Mouse (Mus musculus) lung, postnatal 4 days (tissue): ENCODE data around the gene Col12a1.
"Not testable (repeated sequence)": the region's sequence is repeated elsewhere in the genome, so short reads cannot be mapped to it uniquely, and the experiment has no call there.

Experiments
- DNase-seq, 2 experiments: peaks; one replicate each; pipeline ENCODE4 v3.0.0; 2021

Col12a1 gene

GRCm38 (mm10) chr9:79689342-79689741 is 29.3 kb downstream of the Col12a1 start:
- no peak for DNase-seq

DNA sequence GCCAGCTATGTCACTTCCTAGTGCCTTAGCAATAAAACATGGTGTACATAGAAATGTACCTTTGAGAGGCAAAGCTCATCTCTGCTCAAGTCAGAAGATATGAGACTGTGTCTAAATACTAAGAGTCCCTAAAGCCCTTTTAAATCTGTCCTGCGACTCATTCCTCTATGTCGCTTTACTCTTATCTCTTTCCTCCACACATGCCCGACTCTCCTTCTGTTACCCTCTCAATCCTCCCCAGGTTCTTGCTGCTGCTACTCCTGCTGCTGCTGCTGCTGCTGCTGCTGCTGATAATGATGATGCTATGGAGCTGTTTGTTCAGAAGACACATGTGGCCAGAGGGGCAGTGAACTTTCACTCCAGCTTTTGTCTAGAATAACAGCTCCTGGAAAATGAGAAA is 31.4 kb downstream of the Col12a1 start:
- DNase-seq: no peak

DNA sequence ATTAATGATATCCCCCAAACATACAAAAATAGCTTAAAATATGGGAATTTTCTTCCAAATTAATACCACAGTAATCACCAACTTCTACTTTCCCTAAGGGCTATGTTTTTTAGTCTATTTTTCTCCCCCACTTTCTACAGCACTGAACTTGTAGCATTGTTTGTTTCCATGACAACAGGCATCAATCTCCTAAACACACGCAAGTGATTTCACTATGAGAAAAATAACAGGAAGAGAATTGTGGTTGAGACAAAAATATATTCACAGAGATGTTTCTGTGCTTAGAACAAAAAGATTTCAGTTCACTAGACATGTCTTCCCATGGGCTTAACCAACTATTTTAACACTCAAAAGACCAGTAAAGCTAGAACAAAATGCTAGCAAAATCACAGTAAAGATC is 32.6 kb downstream of the Col12a1 start:
- no peak for DNase-seq

DNA sequence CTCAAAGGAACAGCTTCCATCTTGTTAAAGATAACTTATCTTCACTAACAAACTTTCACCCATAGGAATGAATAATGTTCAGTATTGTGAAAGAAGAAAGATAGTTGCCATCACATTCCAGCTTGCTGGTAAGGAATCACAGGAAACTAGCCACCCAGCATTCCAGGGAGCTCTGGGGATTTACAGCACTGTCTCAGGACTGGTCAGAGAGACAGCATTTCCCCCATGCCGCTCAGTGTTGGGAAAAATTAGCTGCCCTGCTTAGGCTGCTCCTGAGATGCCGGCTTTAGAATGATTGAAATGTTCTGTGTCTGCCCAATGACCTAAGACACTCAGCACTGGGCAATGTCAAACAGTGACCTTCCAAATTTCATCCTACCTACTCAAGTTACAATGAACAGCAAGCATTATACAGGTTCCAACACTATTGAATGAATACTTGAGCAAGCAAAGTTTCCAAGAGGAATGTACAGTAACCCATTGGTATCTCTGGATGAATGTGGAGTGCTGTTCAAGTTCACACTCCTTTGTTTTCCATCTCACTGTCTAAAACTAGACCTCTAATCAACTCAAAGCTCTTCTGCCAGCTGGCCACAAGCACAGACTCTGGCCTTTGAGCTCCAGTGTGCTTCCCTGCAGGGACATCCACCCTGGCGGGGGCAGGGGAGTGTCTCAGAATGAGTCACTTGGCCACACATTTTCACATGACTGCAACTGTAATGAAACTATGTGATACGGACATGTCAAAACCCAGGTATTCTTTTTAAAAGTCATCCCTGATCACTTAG is 38.0 kb downstream of the Col12a1 start:
- DNase-seq: no peak

DNA sequence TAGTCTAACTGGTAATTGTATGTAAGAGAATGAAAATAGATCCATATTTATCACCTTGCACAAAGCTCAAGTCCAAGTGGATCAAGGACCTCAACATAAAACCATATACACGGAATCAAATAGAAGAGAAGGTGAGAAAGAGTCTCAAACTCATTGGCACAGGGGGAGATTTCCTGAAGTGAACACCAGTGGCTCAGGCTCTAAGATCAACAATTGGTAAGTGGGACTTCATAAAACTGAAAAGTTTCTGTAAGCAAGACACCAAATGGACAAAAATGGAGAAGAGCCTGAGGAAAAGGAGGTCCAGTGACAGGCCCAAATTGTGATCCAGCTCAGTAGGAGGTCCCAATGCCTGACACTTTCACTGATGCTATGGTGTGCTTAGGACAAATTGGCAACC is 49.8 kb downstream of the Col12a1 start:
- not testable (repeated sequence) for DNase-seq

DNA sequence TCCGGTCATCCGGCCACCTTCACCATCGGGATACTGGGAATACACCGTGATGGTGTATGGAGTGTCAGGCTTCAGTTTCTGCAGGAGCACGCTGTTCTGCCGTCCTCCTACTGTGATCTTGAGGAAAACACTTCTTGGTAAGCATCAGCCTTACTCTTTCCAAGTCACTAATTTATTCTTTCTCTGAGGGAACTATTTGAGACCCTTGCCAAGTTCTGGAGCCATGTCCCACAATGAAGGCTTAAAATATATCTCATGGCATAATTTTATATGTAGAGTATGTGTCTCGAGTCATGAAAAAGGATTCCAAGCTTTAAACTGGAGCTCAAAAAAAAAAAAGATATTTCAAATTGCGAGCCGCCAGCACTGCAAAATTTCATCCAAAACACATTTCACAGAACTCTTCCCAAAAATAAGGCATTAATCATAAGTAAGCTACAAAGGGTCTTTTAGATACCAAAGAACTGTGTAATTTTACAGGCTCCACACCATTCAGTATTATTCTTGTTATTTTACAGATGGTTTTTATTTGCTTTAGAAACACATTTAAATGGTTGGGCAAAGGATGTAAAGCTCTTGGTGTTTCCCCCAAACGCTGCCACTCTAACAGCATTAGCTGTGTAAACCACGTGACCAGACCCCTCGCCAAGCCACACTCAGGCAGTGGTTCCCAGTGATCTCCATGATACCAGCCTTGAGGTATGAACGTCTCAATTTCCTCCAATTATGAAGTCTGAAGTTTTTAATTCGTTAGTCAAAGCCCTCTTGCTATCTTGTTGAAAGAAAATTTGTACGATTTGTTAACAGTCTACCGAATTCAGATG is 65.1 kb downstream of the Col12a1 start:
- DNase-seq: no peak

DNA sequence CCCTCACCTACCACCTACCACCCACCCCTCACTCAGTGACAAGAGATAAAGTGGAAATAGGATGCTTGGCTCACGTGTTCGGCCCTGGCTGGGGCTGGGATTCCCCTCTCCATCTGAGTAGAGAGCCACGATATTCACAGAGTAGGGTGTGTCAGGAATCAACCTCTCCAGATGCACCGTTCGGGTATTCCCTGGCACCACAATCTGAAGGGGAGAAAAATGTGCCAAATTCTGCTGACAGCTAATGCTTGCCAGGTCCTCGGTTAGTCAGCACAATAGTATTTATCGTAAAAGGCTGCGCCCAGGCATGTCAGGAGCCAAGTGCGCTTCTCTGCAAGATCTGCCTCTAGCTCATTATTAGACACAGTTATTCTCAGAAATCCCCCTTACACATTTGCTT is 70.0 kb downstream of the Col12a1 start:
- DNase-seq: no peak

- DNase-seq: no peak
Observed at GRCm38 (mm10) chr9:79645757-79646156, 72.9 kb downstream of the Col12a1 start.

DNA sequence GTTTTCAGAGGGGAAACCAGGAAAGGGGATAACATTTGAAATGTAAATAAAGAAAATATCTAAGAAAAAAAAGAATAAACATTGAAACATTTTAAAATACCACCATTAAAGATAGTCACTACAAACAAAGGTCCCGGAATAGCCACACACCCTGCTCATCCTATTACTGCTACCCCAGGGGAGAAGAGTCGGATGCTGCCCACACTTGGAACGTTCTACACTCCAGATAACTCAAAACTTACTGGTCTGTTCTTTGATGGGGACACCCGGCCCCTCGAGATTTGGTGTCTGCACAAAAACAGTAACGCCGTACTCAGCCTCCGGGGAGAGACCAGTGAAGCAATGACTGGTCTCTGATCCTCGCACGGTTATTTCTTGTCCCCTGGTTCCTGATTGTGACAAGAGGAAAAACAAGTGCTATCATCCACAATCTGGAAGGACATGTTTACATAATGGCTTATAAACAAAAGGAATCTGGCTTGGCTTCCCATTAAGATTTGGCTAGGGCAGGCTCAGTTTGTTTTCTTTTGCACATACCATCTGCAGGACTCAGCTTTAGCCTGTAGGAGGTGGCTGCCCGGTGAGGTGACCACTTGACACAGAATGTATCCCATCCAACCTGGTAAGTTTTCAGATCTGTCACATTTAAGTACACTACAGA is 79.1 kb downstream of the Col12a1 start:
- peak; percentile 13 to 24 for DNase-seq

DNA sequence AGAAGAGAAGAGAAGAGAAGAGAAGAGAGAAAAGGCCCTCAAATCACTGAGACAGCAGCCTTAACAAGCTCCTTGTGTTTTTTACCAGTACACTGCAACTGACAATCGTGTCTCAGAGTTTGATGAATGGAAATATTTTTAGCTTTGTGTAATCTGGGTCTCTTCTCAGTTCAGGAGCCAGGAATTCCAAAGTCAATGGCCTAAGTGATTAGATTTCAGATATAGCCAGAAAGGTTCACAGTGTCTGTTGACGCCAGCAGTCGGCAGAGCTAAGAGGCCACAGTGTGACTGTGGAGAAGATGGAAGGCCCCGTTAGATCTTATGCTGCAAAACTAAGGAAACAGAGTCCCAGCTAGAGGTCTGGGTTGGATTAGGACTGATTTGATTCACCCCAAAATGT is 80.8 kb downstream of the Col12a1 start:
- no peak for DNase-seq

DNA sequence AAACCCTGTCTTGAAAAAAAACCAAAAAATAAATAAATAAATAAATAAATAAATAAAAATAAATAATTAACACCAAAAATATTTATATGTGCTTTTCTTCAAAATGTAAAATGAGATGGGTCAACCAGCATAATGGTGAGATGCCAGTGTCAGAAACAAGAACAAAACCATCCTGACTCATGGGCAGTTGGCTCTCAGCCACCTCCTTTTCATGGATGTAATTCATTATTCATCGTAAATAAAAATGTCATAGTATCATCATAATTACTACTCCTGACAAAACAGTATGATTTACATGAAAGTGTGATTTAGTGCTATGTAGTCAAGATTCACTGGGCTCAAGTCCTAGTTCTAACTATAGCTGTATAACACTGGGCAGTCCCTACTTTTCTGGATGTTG is 84.6 kb downstream of the Col12a1 start:
- DNase-seq: no peak

DNA sequence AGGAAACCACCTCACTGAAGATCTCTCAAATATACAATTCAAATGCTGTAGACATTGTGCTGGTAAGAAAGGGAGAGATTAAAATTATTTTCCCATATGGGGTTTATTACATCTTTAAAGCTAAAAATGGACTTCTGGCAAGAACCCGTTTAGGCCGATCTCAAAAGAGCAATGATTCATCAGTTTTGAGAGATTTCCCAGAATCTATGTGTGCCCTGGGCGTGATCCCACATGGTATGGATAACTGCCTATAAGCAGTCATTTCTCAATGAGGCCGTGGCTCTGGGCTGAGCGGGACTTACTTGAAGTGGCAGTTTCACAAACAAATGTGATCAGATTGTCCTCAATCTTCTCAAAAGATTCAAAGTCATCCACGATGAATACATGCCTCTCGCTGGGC is 87.4 kb downstream of the Col12a1 start:
- no peak for DNase-seq

GRCm38 (mm10) chr9:79618839-79619597 is 99.6 kb downstream of the Col12a1 start:
- no peak for DNase-seq

- DNase-seq: peak; percentile 30 to 63
Observed at GRCm38 (mm10) chr9:79617336-79617735, 101.3 kb downstream of the Col12a1 start.

DNA sequence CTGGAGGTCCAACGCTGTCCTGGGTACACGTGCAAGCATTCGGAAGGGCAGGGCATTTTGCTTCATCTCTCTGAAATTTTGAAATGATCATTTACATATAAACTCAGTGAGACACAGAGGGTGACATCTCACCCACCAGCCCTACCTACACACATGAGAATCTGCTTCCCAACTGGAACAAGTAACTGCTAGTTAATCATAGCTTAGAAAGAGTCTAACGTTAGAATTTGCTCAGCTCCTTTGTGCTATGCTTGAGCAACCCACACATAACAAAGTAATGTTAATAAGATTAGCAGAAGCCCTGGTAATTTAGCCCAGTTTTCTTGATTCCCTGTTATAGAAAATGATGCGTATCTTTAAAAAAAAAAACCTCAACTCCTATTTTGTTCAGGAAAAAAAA is 102.6 kb downstream of the Col12a1 start:
- DNase-seq: no peak

DNA sequence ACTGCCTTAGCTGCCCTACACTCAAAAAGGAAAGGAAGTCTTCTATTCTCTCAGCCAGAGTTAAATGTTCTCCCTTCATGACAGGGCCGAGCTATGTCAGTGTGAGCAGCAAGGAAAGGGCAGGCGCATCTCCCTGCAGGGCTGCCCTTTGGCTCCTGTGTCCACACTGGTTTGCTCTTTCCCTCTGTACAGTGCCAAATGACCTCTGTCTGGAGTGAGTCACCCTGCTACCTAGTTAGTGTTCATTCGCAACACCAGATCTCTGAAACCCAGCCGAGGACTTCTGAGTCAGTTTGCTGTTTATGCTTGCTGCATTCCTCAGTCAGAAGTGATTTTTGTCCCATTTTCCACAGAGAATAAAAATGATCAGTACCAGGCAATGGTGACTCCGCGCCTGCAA is 108.3 kb downstream of the Col12a1 start:
- peak; percentile 9 to 36 for DNase-seq

DNA sequence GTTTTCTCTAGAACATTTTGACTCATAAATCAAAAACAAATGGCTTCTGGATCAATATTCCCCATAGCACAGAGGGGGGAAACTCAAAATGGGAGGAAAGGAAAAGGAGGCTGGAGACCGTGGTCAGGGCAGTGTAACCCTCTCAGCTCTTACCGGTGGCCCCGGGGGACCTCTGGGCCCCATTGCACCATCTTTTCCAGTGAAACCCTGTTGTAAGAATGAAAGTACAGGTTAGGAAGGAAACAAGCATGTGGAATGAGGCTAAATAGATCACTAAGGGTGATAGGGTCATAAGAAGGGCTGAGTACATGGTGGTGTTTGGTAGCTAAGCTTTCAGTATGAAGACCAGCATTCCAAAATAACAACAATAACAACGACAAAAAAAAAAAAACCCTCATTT is 109.0 kb downstream of the Col12a1 start:
- no peak for DNase-seq

- DNase-seq: no peak
Observed at GRCm38 (mm10) chr9:79608795-79609194, 109.8 kb downstream of the Col12a1 start.

DNA sequence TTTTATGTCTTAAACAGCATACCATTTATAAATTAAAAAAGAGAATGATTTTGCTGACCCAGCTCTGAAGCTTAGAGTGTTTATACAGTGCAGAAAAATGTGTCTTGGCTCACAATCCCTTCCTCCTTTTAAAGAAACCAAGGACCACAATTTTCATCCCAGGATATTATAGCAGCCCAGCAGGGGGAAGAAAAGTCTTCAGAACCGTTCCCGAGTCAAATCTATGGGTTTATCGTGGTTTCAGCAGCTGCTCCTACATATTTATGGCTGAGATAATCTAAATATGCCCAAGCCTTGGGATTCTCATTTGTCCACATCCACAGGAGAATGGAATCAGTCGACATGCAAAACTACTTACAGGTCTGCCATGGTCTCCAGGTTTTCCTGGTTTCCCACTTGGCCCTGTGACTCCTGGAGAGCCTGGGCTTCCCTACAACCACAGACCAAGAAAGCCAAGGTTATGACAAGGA is 110.5 kb downstream of the Col12a1 start:
- DNase-seq: peak; percentile 17 to 34

DNA sequence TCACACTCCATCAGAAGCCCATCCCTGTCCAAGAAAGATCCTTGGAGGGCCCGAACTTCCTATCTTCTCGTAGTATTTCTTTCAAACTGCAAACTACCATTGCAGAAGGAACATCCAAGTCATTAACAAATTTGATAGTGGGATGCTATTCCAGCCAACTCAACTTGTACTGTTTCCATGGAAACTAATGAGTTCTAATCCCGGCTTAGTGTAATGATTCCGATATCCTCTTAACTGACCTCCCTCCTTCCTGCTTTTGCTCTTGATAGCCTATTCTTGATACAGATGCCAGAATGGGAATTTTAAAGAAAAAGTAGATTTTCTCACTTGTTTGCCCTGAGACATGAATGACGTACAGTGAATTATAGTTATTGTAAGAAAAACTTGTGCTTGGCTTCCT is 112.5 kb downstream of the Col12a1 start:
- no peak for DNase-seq

- no peak for DNase-seq
Observed at GRCm38 (mm10) chr9:79605722-79606121, 112.9 kb downstream of the Col12a1 start.

DNA sequence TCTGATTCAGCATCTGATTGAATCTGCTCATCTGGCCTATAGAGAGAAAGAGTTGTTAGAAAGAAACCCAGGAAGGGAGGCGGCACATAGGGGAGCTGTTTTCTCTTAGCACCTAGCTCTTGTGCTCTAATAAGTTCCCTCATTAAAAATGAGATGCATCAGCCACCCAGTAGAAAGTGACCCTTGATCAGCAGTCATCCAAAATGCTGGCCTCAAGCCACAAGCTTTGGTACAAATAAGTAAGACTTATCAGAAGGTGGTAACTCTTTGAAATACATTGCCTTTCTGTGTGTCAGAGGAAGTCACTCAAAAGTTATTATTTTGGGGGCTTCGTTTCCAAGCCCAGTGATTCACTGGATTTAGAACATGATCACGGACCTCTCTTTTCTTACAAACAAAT is 114.1 kb downstream of the Col12a1 start:
- DNase-seq: no peak

DNA sequence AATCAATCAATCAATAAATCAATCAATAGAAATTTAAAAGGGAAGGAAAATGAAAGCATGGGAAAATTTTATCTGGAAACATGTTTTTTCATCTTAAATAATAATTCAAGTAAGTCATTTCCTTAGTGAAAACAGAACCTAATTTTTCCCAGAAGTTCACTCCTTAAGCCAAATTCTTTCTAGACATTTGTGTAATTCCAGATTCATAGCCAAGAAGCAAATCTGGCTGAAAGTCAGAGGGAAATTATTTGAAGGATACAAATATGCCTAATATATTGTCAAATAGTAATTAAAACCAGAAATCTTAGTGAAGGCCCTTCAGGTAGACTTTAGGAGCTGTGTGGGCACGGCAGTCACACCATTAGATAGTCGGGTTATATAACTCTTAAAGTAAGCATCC is 115.2 kb downstream of the Col12a1 start:
- DNase-seq: no peak
